Mouse (Mus musculus): ENCODE results near the gene Wdr25.

Wdr25 gene

GRCm38 (mm10) chr12:108934231-108934630, 40.8 kb downstream of the Wdr25 start:
- no peak for DNase-seq (ENCODE audit: low spot score in 2 of 2)

GRCm38 (mm10) chr12:108936834-108937233, 43.4 kb downstream of the Wdr25 start:
- DNase-seq (ENCODE audit: low spot score in 2 of 2) = no peak

GRCm38 (mm10) chr12:108937506-108937905, 44.1 kb downstream of the Wdr25 start:
- DNase-seq (ENCODE audit: low spot score in 2 of 2) = no peak

GRCm38 (mm10) chr12:108938844-108939243, 45.4 kb downstream of the Wdr25 start:
- no peak for DNase-seq (ENCODE audit: low spot score in 2 of 2)

GRCm38 (mm10) chr12:108939317-108939716, 45.9 kb downstream of the Wdr25 start:
- no peak for DNase-seq (ENCODE audit: low spot score in 2 of 2)

GRCm38 (mm10) chr12:108940255-108940654, 46.8 kb downstream of the Wdr25 start:
- no peak for DNase-seq (ENCODE audit: low spot score in 2 of 2)

- no peak for DNase-seq (ENCODE audit: low spot score in 2 of 2)
Observed at GRCm38 (mm10) chr12:108941282-108941681, 47.9 kb downstream of the Wdr25 start.

GRCm38 (mm10) chr12:108942203-108942923, 48.9 kb downstream of the Wdr25 start:
- DNase-seq (ENCODE audit: low spot score in 2 of 2) = peak in 1 of 2 experiments; percentile 27

GRCm38 (mm10) chr12:108953011-108953550, 59.6 kb downstream of the Wdr25 start:
- no peak for DNase-seq (ENCODE audit: low spot score in 2 of 2)

- peak in 1 of 2 experiments; percentile 41 for DNase-seq (ENCODE audit: low spot score in 2 of 2)
Observed at GRCm38 (mm10) chr12:108953838-108954237, 60.4 kb downstream of the Wdr25 start.

GRCm38 (mm10) chr12:108954456-108954855, 61.0 kb downstream of the Wdr25 start:
- no peak for DNase-seq (ENCODE audit: low spot score in 2 of 2)

- no peak for DNase-seq (ENCODE audit: low spot score in 2 of 2)
Observed at GRCm38 (mm10) chr12:108958483-108958882, 65.1 kb downstream of the Wdr25 start.

- DNase-seq (ENCODE audit: low spot score in 2 of 2) = no peak
Observed at GRCm38 (mm10) chr12:108958991-108959638, 65.7 kb downstream of the Wdr25 start.

GRCm38 (mm10) chr12:108959639-108960219, 66.3 kb downstream of the Wdr25 start:
- DNase-seq (ENCODE audit: low spot score in 2 of 2) = no peak

GRCm38 (mm10) chr12:108960225-108960624, 66.8 kb downstream of the Wdr25 start:
- DNase-seq (ENCODE audit: low spot score in 2 of 2) = no peak

- no peak for DNase-seq (ENCODE audit: low spot score in 2 of 2)
Observed at GRCm38 (mm10) chr12:108967631-108968030, 74.2 kb downstream of the Wdr25 start.

GRCm38 (mm10) chr12:108968031-108968430, 74.6 kb downstream of the Wdr25 start:
- peak; percentile 51 to 58 for DNase-seq (ENCODE audit: low spot score in 2 of 2)

- DNase-seq (ENCODE audit: low spot score in 2 of 2) = no peak
Observed at GRCm38 (mm10) chr12:108971446-108971845, 78.0 kb downstream of the Wdr25 start.

- DNase-seq (ENCODE audit: low spot score in 2 of 2) = no peak
Observed at GRCm38 (mm10) chr12:108972234-108972633, 78.8 kb downstream of the Wdr25 start.

GRCm38 (mm10) chr12:108979977-108980376, 86.5 kb downstream of the Wdr25 start:
- DNase-seq (ENCODE audit: low spot score in 2 of 2) = no peak

- DNase-seq (ENCODE audit: low spot score in 2 of 2) = no peak
Observed at GRCm38 (mm10) chr12:108981941-108982683, 88.7 kb downstream of the Wdr25 start.

- no peak for DNase-seq (ENCODE audit: low spot score in 2 of 2)
Observed at GRCm38 (mm10) chr12:108982684-108982960, 89.2 kb downstream of the Wdr25 start.

Measured in left cerebral cortex, adult 9 months (tissue).